Mouse (Mus musculus) stomach, embryonic 14.5 days (tissue): ENCODE results near the gene Foxc2. TPM values are rescaled to one million over a fixed set of nuclear protein-coding genes. Genes with fewer than 3 reads are reported as not detected.
A peak's percentile ranks its signal among the peaks of the same experiment; 100 is the strongest.
"Not testable (repeated sequence)": the region's sequence is repeated elsewhere in the genome, so short reads cannot be mapped to it uniquely, and the experiment has no call there.

Source experiments
- ATAC-seq: fragments of 200-750 bp; cut with Nextera tagmentation; 2 replicates; pipeline ENCODE4 v1.8.0; 2017; ENCODE audit warnings: low read depth, moderate TSS enrichment; ENCODE audit not compliant: insufficient number of reproducible peaks, insufficient read depth, low FRiP score
- H3K27ac ChIP-seq: fragments of 300-500 bp; sonication (generic); 2 replicates; pipeline ENCODE4 v1.5.1; 2014; ENCODE audit warnings: mild to moderate bottlenecking, low read length, moderate library complexity, mixed read lengths
- H3K27me3 ChIP-seq: fragments of 300-500 bp; sonication (generic); 2 replicates; pipeline ENCODE4 v1.6.1; 2014; ENCODE audit warnings: low read length, control low read depth, mixed read lengths; ENCODE audit not compliant: control insufficient read depth, insufficient read depth
- H3K36me3 ChIP-seq: fragments of 300-500 bp; sonication (generic); 2 replicates; pipeline ENCODE4 v1.6.1; 2014; ENCODE audit warnings: mild to moderate bottlenecking, control low read depth, low read length, moderate library complexity, mixed read lengths; ENCODE audit not compliant: control insufficient read depth, insufficient read depth
- H3K4me1 ChIP-seq: fragments of 300-500 bp; sonication (generic); 2 replicates; pipeline ENCODE4 v1.6.1; 2014; ENCODE audit warnings: low read length, control low read depth, mixed read lengths; ENCODE audit not compliant: control insufficient read depth, insufficient read depth
- H3K4me2 ChIP-seq: fragments of 300-500 bp; sonication (generic); replicated peaks from 2 replicates; pipeline ENCODE4 v1.6.1; 2014; ENCODE audit warnings: low read depth, low read length, control low read depth
- H3K4me3 ChIP-seq: fragments of 300-500 bp; sonication (generic); 2 replicates; pipeline ENCODE4 v1.5.1; 2014; ENCODE audit warnings: low read depth, low read length, control low read depth
- H3K9ac ChIP-seq: fragments of 300-500 bp; sonication (generic); replicated peaks from 2 replicates; pipeline ENCODE4 v1.6.1; 2014; ENCODE audit warnings: low read depth, mild to moderate bottlenecking, control low read depth, low read length, moderate library complexity, mixed read lengths
- H3K9me3 ChIP-seq: fragments of 300-500 bp; sonication (generic); 2 replicates; pipeline ENCODE4 v1.6.1; 2016; ENCODE audit warnings: low read depth, low read length, control low read depth; ENCODE audit not compliant: control insufficient read depth
- WGBS: fragments of 180-500 bp; shearing (Covaris S2); extraction: QIAGEN DNeasy Blood & Tissue Kit; methylation state at CpG from one replicate; pipeline ENCODE4 v1.1.7; 2014; 5-methylcytosine and 5-hydroxymethylcytosine counted together
- polyA plus RNA-seq: library from polyadenylated mRNA; unstranded; fragments of >200 nt; fragmentation: Nextera tagmentation; extraction: Ambion mirVana; gene quantifications from 2 replicates; pipeline ENCODE4 v1.2.1, GENCODE M21; 2014

Gene Foxc2
- polyA plus RNA-seq, 1 experiment from 2014 or later = 0.20 TPM

DNA sequence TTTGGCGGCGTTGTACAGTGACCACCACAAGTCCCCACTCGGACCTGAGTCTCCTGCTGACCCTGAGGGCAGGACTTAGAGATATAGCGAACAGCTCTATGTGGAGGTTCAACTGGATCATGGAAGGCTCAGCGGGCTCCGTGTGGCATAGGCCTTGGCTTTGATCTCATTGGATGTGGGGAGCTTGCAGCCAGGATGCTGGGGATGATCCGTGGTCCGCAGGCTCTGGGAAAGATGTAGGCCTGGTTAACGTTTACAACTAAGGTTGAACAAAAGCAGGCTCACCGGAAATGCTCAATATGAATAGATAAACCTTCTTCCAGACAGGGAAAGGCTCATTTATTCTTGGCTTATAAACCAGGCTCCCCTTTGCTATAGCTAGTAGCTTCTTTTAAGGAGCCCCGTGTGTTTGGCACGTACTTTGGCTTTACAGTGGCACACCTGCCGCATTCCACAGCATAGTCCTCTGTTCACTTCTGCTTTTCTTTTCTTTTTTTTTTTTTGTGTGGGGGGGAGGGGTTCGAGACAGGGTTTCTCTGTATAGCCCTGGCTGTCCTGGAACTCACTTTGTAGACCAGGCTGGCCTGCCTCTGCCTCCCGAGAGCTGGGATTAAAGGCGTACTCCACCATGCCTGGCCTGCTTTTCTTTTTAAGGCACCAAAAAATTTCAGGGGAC is 13.4 kb downstream of the Foxc2 start:
- Histone ChIP-seq H3K4me3 (peak overlapping the region; percentile 40), H3K36me3 (no peaks in the 10 kb centered on the region), H3K9me3 (no peaks in the 10 kb centered on the region), H3K27me3 (peaks cover 16% of the 10 kb centered on the region; the same call in 1 of the 2 replicates), H3K27ac (no peak overlapping the region), H3K4me2 (peak overlapping the region; percentile 56), H3K9ac (no peak overlapping the region), H3K4me1 (peaks cover 14% of the 10 kb centered on the region; the same call in 1 of the 2 replicates)
- ATAC-seq = no peak
- 28% methylated on average over 16 of the region's 16 CpGs for WGBS

DNA sequence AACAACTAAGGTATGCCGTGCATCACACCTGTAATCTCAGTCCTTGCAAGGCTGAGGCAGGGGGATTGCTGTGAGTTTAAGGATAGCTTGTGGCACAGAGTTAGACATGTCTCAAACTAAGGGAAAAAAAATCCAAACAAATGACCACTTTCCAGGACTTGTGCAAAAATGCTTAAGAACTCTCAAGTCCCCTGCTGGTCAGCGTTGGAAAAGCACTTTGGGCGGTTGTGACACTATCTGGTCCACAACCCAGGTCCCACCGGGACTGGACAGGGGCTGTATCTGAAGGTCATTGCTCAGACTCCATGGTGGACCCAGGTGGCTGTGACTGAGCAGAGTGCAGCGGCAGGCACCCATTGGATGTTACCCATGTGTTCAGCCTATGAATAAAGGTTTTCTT is 14.6 kb downstream of the Foxc2 start:
- Histone ChIP-seq H3K4me2 (peak overlapping the region; percentile 56), H3K4me1 (peaks cover 8% of the 10 kb centered on the region; the same call in 1 of the 2 replicates), H3K27ac (no peak overlapping the region), H3K36me3 (no peaks in the 10 kb centered on the region), H3K4me3 (peak overlapping the region; percentile 25), H3K9me3 (no peaks in the 10 kb centered on the region), H3K9ac (no peak overlapping the region), H3K27me3 (0 out of 2 replicates have a peak, but pooled peaks cover 14% of the 10 kb centered on the region)
- ATAC-seq = no peak
- WGBS = 34% methylated on average over 5 of the region's 5 CpGs

GRCm38 (mm10) chr8:121132961-121133513 is 17.1 kb downstream of the Foxc2 start:
- no peak overlapping the region for H3K27ac ChIP-seq
- no peak overlapping the region for H3K4me2 ChIP-seq
- H3K9me3 ChIP-seq = peaks cover 5% of the 10 kb centered on the region; the same call in 1 of the 2 replicates
- WGBS = 73% methylated on average over 5 of the region's 5 CpGs
- 0 out of 2 replicates have a peak, but pooled peaks cover 11% of the 10 kb centered on the region for H3K27me3 ChIP-seq
- H3K36me3 ChIP-seq = no peaks in the 10 kb centered on the region
- H3K9ac ChIP-seq = no peak overlapping the region
- ATAC-seq = no peak
- no peak overlapping the region for H3K4me3 ChIP-seq
- H3K4me1 ChIP-seq = no peaks in the 10 kb centered on the region; the same call in 1 of the 2 replicates

DNA sequence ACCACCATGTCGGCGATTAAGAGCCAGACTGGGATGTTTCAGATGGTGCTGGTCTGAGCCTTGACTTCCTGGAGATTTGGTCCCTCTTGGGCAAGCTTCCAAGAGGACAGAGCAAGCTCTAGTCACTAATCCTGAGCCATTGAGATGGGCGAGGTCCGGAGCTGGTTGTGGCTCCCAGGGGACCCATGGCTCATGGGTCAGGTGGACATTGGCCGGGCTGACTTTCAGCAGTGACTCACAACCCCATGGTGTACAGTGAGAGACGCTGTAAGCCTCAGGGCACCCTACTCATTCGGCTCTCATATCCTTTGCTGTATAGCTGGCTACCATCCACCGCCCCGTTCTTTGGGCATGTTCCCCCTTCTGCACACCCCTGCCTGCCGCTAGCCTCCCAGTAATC is 18.1 kb downstream of the Foxc2 start:
- Histone ChIP-seq H3K4me1 (no peaks in the 10 kb centered on the region), H3K4me2 (no peak overlapping the region), H3K4me3 (no peak overlapping the region), H3K9me3 (peaks cover 10% of the 10 kb centered on the region; the same call in 1 of the 2 replicates), H3K9ac (no peak overlapping the region), H3K36me3 (no peaks in the 10 kb centered on the region), H3K27me3 (0 out of 2 replicates have a peak, but pooled peaks cover 7% of the 10 kb centered on the region), H3K27ac (no peak overlapping the region)
- WGBS = 91% methylated on average over 10 of the region's 10 CpGs
- 0 out of 2 replicates have a peak, but pooled peaks have one; percentile 3 for ATAC-seq

- no peak for ATAC-seq
- H3K27ac ChIP-seq = no peak overlapping the region
- H3K4me3 ChIP-seq = no peak overlapping the region
- H3K4me1 ChIP-seq = no peaks in the 10 kb centered on the region
- no peak overlapping the region for H3K4me2 ChIP-seq
- WGBS = 84% methylated on average over 11 of the region's 11 CpGs
- H3K27me3 ChIP-seq = 0 out of 2 replicates have a peak, but pooled peaks cover 7% of the 10 kb centered on the region
- no peaks in the 10 kb centered on the region for H3K36me3 ChIP-seq
- H3K9ac ChIP-seq = no peak overlapping the region
- peaks cover 10% of the 10 kb centered on the region; the same call in 1 of the 2 replicates for H3K9me3 ChIP-seq
Observed at GRCm38 (mm10) chr8:121134512-121134911, 18.5 kb downstream of the Foxc2 start.

DNA sequence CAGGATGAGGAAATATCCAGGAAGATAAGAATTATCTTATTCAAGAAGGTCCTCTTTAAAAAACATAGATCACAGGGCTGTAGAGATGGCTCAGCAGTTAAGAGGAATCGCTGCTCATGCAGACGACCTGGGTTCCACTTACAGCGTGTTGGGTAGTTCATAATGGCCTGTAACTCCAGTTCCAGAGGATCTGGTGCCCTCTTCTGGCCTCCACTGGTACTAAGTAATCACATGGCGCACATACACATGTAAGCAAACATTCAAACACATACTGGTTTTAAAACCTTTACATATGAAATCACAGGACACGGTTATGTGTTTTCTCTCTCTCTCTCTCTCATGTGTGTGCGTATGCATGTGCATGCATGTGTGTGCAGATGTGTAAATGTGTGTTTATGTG is 20.9 kb downstream of the Foxc2 start:
- H3K4me1 ChIP-seq = no peaks in the 10 kb centered on the region
- no peaks in the 10 kb centered on the region for H3K36me3 ChIP-seq
- no peak overlapping the region for H3K27ac ChIP-seq
- no peak for ATAC-seq
- no peak overlapping the region for H3K9ac ChIP-seq
- 96% methylated on average over 6 of the region's 6 CpGs for WGBS
- no peaks in the 10 kb centered on the region for H3K27me3 ChIP-seq
- no peak overlapping the region for H3K4me3 ChIP-seq
- H3K4me2 ChIP-seq = no peak overlapping the region
- peaks cover 10% of the 10 kb centered on the region; the same call in 1 of the 2 replicates for H3K9me3 ChIP-seq

- not testable (repeated sequence) for H3K9me3 ChIP-seq, H3K4me2 ChIP-seq, H3K36me3 ChIP-seq, H3K9ac ChIP-seq, H3K27me3 ChIP-seq, H3K4me1 ChIP-seq, H3K27ac ChIP-seq, ATAC-seq, H3K4me3 ChIP-seq
- whole genome bisulfite sequencing = 74% methylated on average over 4 of the region's 6 CpGs
Observed at GRCm38 (mm10) chr8:121145457-121146134, 29.6 kb downstream of the Foxc2 start.

DNA sequence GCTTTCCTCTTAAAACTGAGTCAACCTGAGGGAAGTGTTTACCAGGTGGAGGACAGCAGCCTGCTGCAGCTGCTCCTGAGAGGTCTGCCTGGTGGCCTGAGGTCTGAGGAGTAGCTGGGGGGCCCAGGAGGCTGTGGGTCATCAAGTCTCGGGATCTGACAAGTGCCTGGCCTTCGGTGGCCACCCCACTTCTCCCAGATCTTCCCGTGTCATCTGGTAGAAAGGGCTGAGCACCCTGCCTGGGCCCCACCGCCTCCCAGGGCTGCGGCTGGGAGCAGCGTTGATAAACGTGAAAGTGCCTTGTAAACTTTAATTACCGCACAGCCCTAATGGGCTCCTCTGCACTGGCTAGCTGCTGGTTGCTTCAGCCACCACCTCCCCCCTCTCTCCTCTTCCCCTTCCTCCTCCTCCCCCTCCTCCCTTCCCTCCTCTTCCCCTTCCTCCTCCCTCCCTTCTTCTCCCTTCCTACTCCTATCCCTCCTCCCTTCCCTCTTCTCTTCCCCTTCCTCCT is 32.7 kb downstream of the Foxc2 start:
- no peak overlapping the region for H3K4me2 ChIP-seq
- no peaks in the 10 kb centered on the region for H3K36me3 ChIP-seq
- H3K27ac ChIP-seq = no peak overlapping the region
- 11% methylated on average over 8 of the region's 8 CpGs for WGBS
- H3K4me1 ChIP-seq = 0 out of 2 replicates have a peak, but pooled peaks cover 5% of the 10 kb centered on the region
- no peak overlapping the region for H3K9ac ChIP-seq
- no peak overlapping the region for H3K4me3 ChIP-seq
- no peaks in the 10 kb centered on the region for H3K27me3 ChIP-seq
- H3K9me3 ChIP-seq = no peaks in the 10 kb centered on the region
- no peak for ATAC-seq
